Comparison of ENCODE assay signal across 13 mouse cellular contexts in the genomic region with DNA sequence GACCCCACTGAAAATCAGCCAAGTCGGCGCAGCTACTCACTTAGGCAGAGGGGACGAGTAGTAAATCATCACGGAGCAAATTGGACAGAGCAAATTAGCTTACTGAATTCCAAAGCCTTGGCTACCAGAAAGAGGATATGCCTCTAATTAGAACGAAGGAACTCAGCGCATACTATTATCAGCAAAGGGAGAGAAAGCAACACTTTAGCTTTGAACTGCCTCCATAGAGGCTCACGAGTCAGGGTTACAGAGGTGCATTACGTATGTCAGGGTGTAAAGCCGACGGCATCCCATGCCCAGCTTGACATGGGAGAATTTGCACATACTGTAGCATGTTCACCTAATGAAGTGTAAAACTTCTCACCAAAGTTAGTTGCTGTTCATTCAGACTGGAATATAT.
DNase-seq lines count a peak whose midpoint lies in the region; ATAC-seq and TF ChIP-seq lines count a peak whose summit lies in the region.
"Had no signal": no experiment of that assay in that cellular context is flagged by ENCODE, and none has a peak within 500 bp of the region (broad histone marks: within the 10 kb centered on the region; RNA-seq: fewer than 3 reads in every experiment).

No protein-coding gene starts in this region.

- 45% methylated on average over 10 of the region's 10 CpGs for WGBS in kidney, postnatal 0 days
- 49% methylated on average over 10 of the region's 10 CpGs for WGBS in kidney, adult 2 months
- 48% methylated on average over 10 of the region's 10 CpGs for WGBS in midbrain, embryonic 14.5 days
- WGBS in midbrain, embryonic 16.5 days: 43% methylated on average over 10 of the region's 10 CpGs
- WGBS in forebrain, embryonic 15.5 days: 11% methylated on average over 10 of the region's 10 CpGs
- WGBS in neural tube, embryonic 15.5 days: 28% methylated on average over 10 of the region's 10 CpGs

- no peaks in the 10 kb centered on the region for H3K9me3 ChIP-seq in kidney, postnatal 0 days (replicated peaks; ENCODE audit: low read length)
- H3K9me3 ChIP-seq in midbrain, embryonic 14.5 days (ENCODE audit: control insufficient read depth, low read length): no peaks in the 10 kb centered on the region
- H3K9me3 ChIP-seq in midbrain, embryonic 16.5 days (replicated peaks; ENCODE audit: control insufficient read depth, low read length, poor library complexity, severe bottlenecking): no peaks in the 10 kb centered on the region
- H3K9me3 ChIP-seq in forebrain, embryonic 15.5 days: no peaks in the 10 kb centered on the region
- H3K9me3 ChIP-seq in neural tube, embryonic 15.5 days (replicated peaks): no peaks in the 10 kb centered on the region

- H3K27me3 ChIP-seq in kidney, postnatal 0 days (ENCODE audit: insufficient read depth, low read length): no peaks in the 10 kb centered on the region
- H3K27me3 ChIP-seq in kidney, adult 2 months (replicated peaks; ENCODE audit: control insufficient read depth, insufficient read depth, low read length): no peaks in the 10 kb centered on the region
- H3K27me3 ChIP-seq in midbrain, embryonic 14.5 days (ENCODE audit: control insufficient read depth, insufficient read depth, low read length): no peaks in the 10 kb centered on the region
- H3K27me3 ChIP-seq in midbrain, embryonic 16.5 days (ENCODE audit: control insufficient read depth, insufficient read depth, low read depth, low read length): no peaks in the 10 kb centered on the region
- H3K27me3 ChIP-seq in forebrain, embryonic 15.5 days: no peaks in the 10 kb centered on the region
- no peaks in the 10 kb centered on the region for H3K27me3 ChIP-seq in neural tube, embryonic 15.5 days (replicated peaks)

- H3K9ac ChIP-seq in kidney, postnatal 0 days (ENCODE audit: low read depth, low read length): no peak overlapping the region
- no peak overlapping the region for H3K9ac ChIP-seq in midbrain, embryonic 14.5 days (replicated peaks; ENCODE audit: low read length)
- H3K9ac ChIP-seq in midbrain, embryonic 16.5 days (ENCODE audit: low read depth, low read length): no peak overlapping the region
- H3K9ac ChIP-seq in forebrain, embryonic 15.5 days (replicated peaks): no peak overlapping the region; the same call in 1 of the 2 replicates
- no peak overlapping the region for H3K9ac ChIP-seq in neural tube, embryonic 15.5 days (replicated peaks)
- H3K9ac ChIP-seq: liver, embryonic 14.5 days had no signal

- DNase-seq in kidney, postnatal 0 days (ENCODE audit: low spot score): peak; percentile 19
- DNase-seq in kidney, adult 2 months: no peak
- peak; percentile 23 for DNase-seq in midbrain, embryonic 14.5 days
- DNase-seq in adrenal gland, postnatal 36 days: no peak
- DNase-seq: gastrocnemius, adult 2 months; kidney, adult 9 months; spleen, adult 18-20 months; thymus, postnatal 4 days had no signal

- no peak for TF ChIP-seq POLR2A in kidney, adult 2 months (IDR thresholded peaks at IDR 0.05; ENCODE audit: low read depth, low read length)

- no peak overlapping the region for H3K27ac ChIP-seq in kidney, postnatal 0 days
- no peak overlapping the region for H3K27ac ChIP-seq in kidney, adult 2 months (ENCODE audit: insufficient read depth, low read depth, low read length)
- no peak overlapping the region for H3K27ac ChIP-seq in midbrain, embryonic 14.5 days (replicated peaks; ENCODE audit: low read depth, low read length)
- no peak overlapping the region for H3K27ac ChIP-seq in midbrain, embryonic 16.5 days (ENCODE audit: low read length)
- no peak overlapping the region for H3K27ac ChIP-seq in forebrain, embryonic 15.5 days (replicated peaks)
- no peak overlapping the region for H3K27ac ChIP-seq in neural tube, embryonic 15.5 days (replicated peaks)
- H3K27ac ChIP-seq: gastrocnemius, adult 2 months; liver, embryonic 14.5 days had no signal

- H3K4me1 ChIP-seq in kidney, postnatal 0 days (replicated peaks; ENCODE audit: insufficient read depth, low read length): no peaks in the 10 kb centered on the region
- no peaks in the 10 kb centered on the region for H3K4me1 ChIP-seq in kidney, adult 2 months (ENCODE audit: control insufficient read depth, insufficient read depth, low read length)
- H3K4me1 ChIP-seq in midbrain, embryonic 14.5 days (ENCODE audit: control insufficient read depth, insufficient read depth, low read length): 0 out of 2 replicates have a peak, but pooled peaks cover 5% of the 10 kb centered on the region
- peaks cover 7% of the 10 kb centered on the region for H3K4me1 ChIP-seq in midbrain, embryonic 16.5 days (ENCODE audit: control insufficient read depth, insufficient read depth, low read length)
- peaks cover 19% of the 10 kb centered on the region for H3K4me1 ChIP-seq in forebrain, embryonic 15.5 days
- peaks cover 10% of the 10 kb centered on the region for H3K4me1 ChIP-seq in neural tube, embryonic 15.5 days

- no peaks in the 10 kb centered on the region for H3K36me3 ChIP-seq in kidney, postnatal 0 days (ENCODE audit: insufficient read depth, low read length)
- no peaks in the 10 kb centered on the region for H3K36me3 ChIP-seq in kidney, adult 2 months (ENCODE audit: control insufficient read depth, insufficient read depth, low read length)
- no peaks in the 10 kb centered on the region for H3K36me3 ChIP-seq in midbrain, embryonic 14.5 days (ENCODE audit: control insufficient read depth, insufficient read depth, low read length)
- no peaks in the 10 kb centered on the region for H3K36me3 ChIP-seq in midbrain, embryonic 16.5 days (ENCODE audit: control insufficient read depth, insufficient read depth, low read length)
- H3K36me3 ChIP-seq in forebrain, embryonic 15.5 days: no peaks in the 10 kb centered on the region
- no peaks in the 10 kb centered on the region for H3K36me3 ChIP-seq in neural tube, embryonic 15.5 days

- no peak for TF ChIP-seq CTCF in kidney, postnatal 0 days (IDR thresholded peaks at IDR 0.05; ENCODE audit: low read depth)
- no peak for TF ChIP-seq CTCF in kidney, adult 2 months (conservative IDR thresholded peaks at IDR 0.05; ENCODE audit: insufficient read depth, insufficient read length, low read depth, low read length)

- no peak overlapping the region for H3K4me3 ChIP-seq in kidney, postnatal 0 days (replicated peaks; ENCODE audit: low read depth, low read length)
- H3K4me3 ChIP-seq in kidney, adult 2 months (ENCODE audit: insufficient read depth, low read depth, low read length): no peak overlapping the region
- no peak overlapping the region for H3K4me3 ChIP-seq in midbrain, embryonic 14.5 days (replicated peaks; ENCODE audit: low read depth, low read length)
- no peak overlapping the region for H3K4me3 ChIP-seq in midbrain, embryonic 16.5 days (ENCODE audit: low read depth, low read length)
- no peak overlapping the region for H3K4me3 ChIP-seq in forebrain, embryonic 15.5 days
- no peak overlapping the region for H3K4me3 ChIP-seq in neural tube, embryonic 15.5 days (replicated peaks)
- H3K4me3 ChIP-seq: gastrocnemius, adult 2 months had no signal

- H3K4me2 ChIP-seq in kidney, postnatal 0 days (ENCODE audit: low read length): no peak overlapping the region
- H3K4me2 ChIP-seq in midbrain, embryonic 14.5 days (ENCODE audit: low read length): no peak overlapping the region
- H3K4me2 ChIP-seq in midbrain, embryonic 16.5 days (ENCODE audit: low read length): no peak overlapping the region
- H3K4me2 ChIP-seq in forebrain, embryonic 15.5 days (replicated peaks): peak overlapping the region; percentile 37
- peak overlapping the region; percentile 49 for H3K4me2 ChIP-seq in neural tube, embryonic 15.5 days

- ATAC-seq in kidney, postnatal 0 days (replicated peaks; ENCODE audit: low FRiP score, low read depth): no peak
- no peak for ATAC-seq in midbrain, embryonic 14.5 days (ENCODE audit: low FRiP score, low TSS enrichment)
- no peak for ATAC-seq in midbrain, embryonic 16.5 days
- peak; percentile 74 for ATAC-seq in forebrain, embryonic 15.5 days (replicated peaks)
- ATAC-seq in neural tube, embryonic 15.5 days (ENCODE audit: low FRiP score): peak; percentile 49; the same call in 1 of the 2 replicates
- no peak for ATAC-seq in monocyte, adult 5-6 weeks (replicated peaks; ENCODE audit: insufficient number of reproducible peaks, low FRiP score, low TSS enrichment, poor library complexity, severe bottlenecking)

Comparison
In these comparisons a context has a peak if more than half of its experiments do, and no peak if none do; other contexts are left out.
1. DNase-seq: peak in kidney, postnatal 0 days (single experiment) and midbrain, embryonic 14.5 days (single experiment); none in kidney, adult 2 months (single experiment) and adrenal gland, postnatal 36 days (0 of 2).
2. ATAC-seq: peak in forebrain, embryonic 15.5 days (single experiment) and neural tube, embryonic 15.5 days (single experiment); none in kidney, postnatal 0 days (single experiment), midbrain, embryonic 14.5 days (single experiment), midbrain, embryonic 16.5 days (single experiment) and monocyte, adult 5-6 weeks (single experiment).
3. H3K4me2 ChIP-seq: peak in forebrain, embryonic 15.5 days (single experiment) and neural tube, embryonic 15.5 days (single experiment); none in kidney, postnatal 0 days (single experiment), midbrain, embryonic 14.5 days (single experiment) and midbrain, embryonic 16.5 days (single experiment).